In the genomic region with DNA sequence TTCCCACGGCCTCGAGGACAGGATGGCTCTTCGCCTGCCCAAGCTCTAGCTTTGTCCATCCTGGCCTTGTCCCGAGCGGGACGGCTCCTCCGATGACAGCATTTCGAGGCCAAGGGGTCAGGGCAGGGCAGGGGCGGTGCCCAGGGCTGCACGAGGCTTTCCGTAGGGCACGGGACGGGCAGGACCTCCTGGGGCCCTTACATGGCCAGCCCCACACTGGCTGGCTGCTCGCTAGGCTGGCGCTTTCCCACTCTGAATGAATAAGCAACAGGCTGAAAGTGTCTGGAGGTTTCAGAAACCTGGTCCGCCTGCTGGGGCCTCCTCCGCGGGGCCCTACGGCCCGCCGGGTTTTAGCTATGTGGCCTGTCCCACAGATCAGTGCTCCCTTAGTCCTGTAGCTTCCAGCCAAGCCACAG, we compare ENCODE assay signal across 9 mouse cellular contexts. TPM values are rescaled to one million over a fixed set of nuclear protein-coding genes. Genes with fewer than 3 reads are reported as not detected.
DNase-seq lines count a peak whose midpoint lies in the region; ATAC-seq and TF ChIP-seq lines count a peak whose summit lies in the region.
"Had no signal": no experiment of that assay in that cellular context is flagged by ENCODE, and none has a peak within 500 bp of the region (broad histone marks: within the 10 kb centered on the region; RNA-seq: fewer than 3 reads in every experiment).

A gene (minus strand): TSS at position 243 of the 416 bp plus-strand sequence.

- TF ChIP-seq CTCF in C2C12 (IDR thresholded peaks at IDR 0.05; ENCODE audit: control insufficient read depth, insufficient read depth, insufficient read length), result no peak

- H3K9me3 ChIP-seq in forebrain, embryonic 13.5 days (replicated peaks), result no peaks in the 10 kb centered on the region; the same call in 1 of the 2 replicates
- H3K9me3 ChIP-seq in midbrain, embryonic 10.5 days (replicated peaks), result no peaks in the 10 kb centered on the region

- intact Hi-C loops in heart, postnatal 25 days (cut with DNase I), result loop anchor here (5.0 kb wide), 1 partner anchor 156 kb away; no protein-coding TSS in a partner anchor

- peak within 1 kb of the TSS; percentile 38 for H3ac ChIP-seq in C2C12 (ENCODE audit: control insufficient read depth, insufficient read length, low read depth)

- no peaks in the 10 kb centered on the region for H3K79me3 ChIP-seq in C2C12 (ENCODE audit: low read depth)

- WGBS in forebrain, embryonic 13.5 days, result 1% methylated on average over 21 of the region's 21 CpGs
- under 1% methylated on average over 21 of the region's 21 CpGs for WGBS in midbrain, embryonic 10.5 days

- peaks cover 55% of the 10 kb centered on the region for H3K4me1 ChIP-seq in forebrain, embryonic 13.5 days
- H3K4me1 ChIP-seq in midbrain, embryonic 10.5 days, result peaks cover 63% of the 10 kb centered on the region

- no peak within 1 kb of the TSS for H3K4me3 ChIP-seq in C2C12 (ENCODE audit: insufficient read depth, poor library complexity, severe bottlenecking)
- peak within 1 kb of the TSS; percentile 43 for H3K4me3 ChIP-seq in forebrain, embryonic 13.5 days
- peak within 1 kb of the TSS; percentile 57 for H3K4me3 ChIP-seq in midbrain, embryonic 10.5 days

- DNase-seq in adipocyte (ENCODE audit: low spot score), result peak; percentile 95
- DNase-seq in heart, postnatal 25 days (ENCODE audit: low spot score), result peak; percentile 62
- peak; percentile 79 to 88 for DNase-seq in kidney, postnatal 4 days
- DNase-seq in midbrain, embryonic 10.5 days (ENCODE audit: low spot score), result peak; percentile 81
- peak; percentile 52 for DNase-seq in urinary bladder, postnatal 25 days (ENCODE audit: low spot score)
- no peak for DNase-seq in T-cell, adult 2 months (ENCODE audit: low spot score)

- no peaks in the 10 kb centered on the region for H3K79me2 ChIP-seq in C2C12 (ENCODE audit: control insufficient read depth, insufficient read depth)

- H3K27ac ChIP-seq in forebrain, embryonic 13.5 days, result no peak within 1 kb of the TSS; the same call in 1 of the 2 replicates
- peak within 1 kb of the TSS; percentile 76 for H3K27ac ChIP-seq in midbrain, embryonic 10.5 days (replicated peaks)

- ATAC-seq in forebrain, embryonic 13.5 days, result peak; percentile 46

- no peaks in the 10 kb centered on the region for H3K27me3 ChIP-seq in C2C12 (ENCODE audit: control insufficient read depth, insufficient read depth, insufficient read length)
- H3K27me3 ChIP-seq in forebrain, embryonic 13.5 days, result peaks cover 35% of the 10 kb centered on the region
- H3K27me3 ChIP-seq in midbrain, embryonic 10.5 days (ENCODE audit: low read depth, poor library complexity, severe bottlenecking), result peaks cover 61% of the 10 kb centered on the region

- H3K4me2 ChIP-seq in forebrain, embryonic 13.5 days, result peak within 1 kb of the TSS; percentile 70

- peak within 1 kb of the TSS; percentile 47 for H3K9ac ChIP-seq in forebrain, embryonic 13.5 days

- H3K36me3 ChIP-seq in C2C12 (ENCODE audit: control insufficient read depth, insufficient read depth), result no peaks in the 10 kb centered on the region
- no peaks in the 10 kb centered on the region for H3K36me3 ChIP-seq in forebrain, embryonic 13.5 days (ENCODE audit: poor library complexity, severe bottlenecking)
- no peaks in the 10 kb centered on the region for H3K36me3 ChIP-seq in midbrain, embryonic 10.5 days

TF ChIP-seq in C2C12, 6 proteins besides CTCF, POLR2A, EP300 and RAD21:
- TF ChIP-seq MYOG (IDR thresholded peaks at IDR 0.05; ENCODE audit: control insufficient read depth, extremely low read depth, insufficient read length) (no peak), MYOD1 (IDR thresholded peaks at IDR 0.05; ENCODE audit: control insufficient read depth, insufficient read length, low read depth) (no peak), FOSL1 (IDR thresholded peaks at IDR 0.05; ENCODE audit: insufficient read depth, low read length, poor library complexity, severe bottlenecking) (no peak), CEBPB (IDR thresholded peaks at IDR 0.05; ENCODE audit: low read depth) (no peak), MAX (IDR thresholded peaks at IDR 0.05) (peak; percentile 49), USF1 (IDR thresholded peaks at IDR 0.05; ENCODE audit: low read depth) (no peak)

RNA-seq across cellular contexts. Expression of the gene that starts here (rescaled TPM):
- 5.1 TPM for polyA plus RNA-seq in C2C12 (2012; fragmentation: generic; extraction: Trizol)
- polyA plus RNA-seq in forebrain, embryonic 13.5 days (2015; fragmentation: Nextera tagmentation; extraction: Ambion mirVana), result 5.0 and 5.8 TPM in 2 replicates
- total RNA-seq in heart, postnatal 25 days (2021), result 10 to 100 TPM; 36.6 to 36.7 TPM
- polyA plus RNA-seq in midbrain, embryonic 10.5 days (2016; fragmentation: Nextera tagmentation; extraction: Ambion mirVana), result 6.9 and 10.9 TPM in 2 replicates
- total RNA-seq: common myeloid progenitor, adult 5-6 weeks had no signal
